Mouse (Mus musculus) cerebellum, adult 8-10 months (tissue): ENCODE results near the gene Tmem136.

Experiments
- DNase-seq: peaks from one replicate; pipeline ENCODE4 v3.0.0; 2022

Gene Tmem136

DNA sequence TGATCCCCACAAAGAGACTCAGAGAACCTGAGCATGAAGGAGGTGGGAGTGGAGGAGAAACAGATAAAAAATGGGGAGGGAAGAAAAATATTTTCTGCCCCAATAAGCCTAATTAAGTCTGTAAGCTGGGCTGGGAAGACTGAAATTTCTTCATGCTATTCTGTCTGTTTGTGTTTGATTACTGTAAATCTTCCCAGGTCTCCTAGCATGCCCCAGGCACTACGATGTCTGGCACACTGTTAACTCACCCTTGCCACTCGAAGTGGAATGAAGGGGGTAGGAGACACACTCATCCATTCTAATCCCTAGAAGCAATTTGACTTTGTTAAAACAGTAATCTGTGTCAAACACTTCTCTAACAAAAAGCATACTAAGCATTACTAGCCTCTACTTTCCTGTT, 44.6 kb downstream of the Tmem136 start:
- no peak for DNase-seq

DNA sequence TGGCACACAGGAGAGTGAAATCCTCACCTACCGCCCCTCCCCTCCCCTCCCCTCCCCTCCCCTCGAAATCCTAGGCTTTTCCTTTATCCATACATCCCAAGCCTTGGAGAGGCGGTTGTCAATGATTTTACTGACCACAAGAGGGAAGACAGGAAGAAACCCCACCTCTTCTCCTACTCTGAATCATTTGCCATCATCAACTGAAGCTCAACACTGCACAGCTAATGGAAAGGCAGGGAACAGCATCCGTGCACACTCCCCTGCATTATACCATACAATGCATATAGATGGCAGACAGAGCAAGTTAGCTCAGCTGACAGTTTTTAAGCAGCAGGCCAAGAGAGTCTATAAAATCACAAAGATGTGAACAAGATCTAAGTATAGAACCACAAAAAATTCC, 45.2 kb downstream of the Tmem136 start:
- DNase-seq = no peak

DNA sequence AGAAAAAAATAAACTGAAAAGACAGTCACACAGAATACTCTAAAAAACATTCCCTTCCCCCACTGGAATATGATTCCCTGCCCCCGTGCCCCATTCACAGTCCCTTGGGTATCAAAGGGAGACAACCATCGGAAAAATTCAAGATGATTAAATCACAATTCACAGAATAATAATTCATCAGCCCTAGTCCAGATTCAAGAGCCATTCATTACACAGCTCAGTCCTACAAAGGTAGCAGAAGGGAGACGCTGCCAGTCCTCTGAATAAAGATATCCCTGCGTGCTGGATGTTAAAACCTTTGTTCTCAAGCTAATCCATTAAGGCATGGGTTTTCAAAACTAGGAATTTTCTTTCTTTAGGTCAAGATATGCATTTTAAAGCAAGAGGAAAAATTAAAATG, 45.8 kb downstream of the Tmem136 start:
- DNase-seq = no peak

DNA sequence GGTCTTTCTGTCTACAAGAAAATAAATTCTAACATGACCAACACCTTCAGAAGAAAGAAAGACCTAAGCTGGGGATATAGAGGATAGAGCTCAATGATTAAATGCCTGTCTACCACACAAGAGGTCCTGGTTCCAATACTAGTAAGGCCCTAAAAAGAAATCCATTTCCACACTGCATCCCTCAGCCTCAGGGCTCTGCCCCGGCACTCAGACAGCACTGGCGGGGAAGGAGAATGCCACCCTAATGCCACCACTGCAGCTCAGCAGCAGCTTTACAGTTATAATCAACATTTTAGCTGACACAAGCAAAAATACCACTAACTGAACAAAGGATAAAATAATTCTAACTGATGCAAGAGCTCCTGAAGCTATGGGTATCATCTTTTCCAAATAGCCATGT, 46.2 kb downstream of the Tmem136 start:
- no peak for DNase-seq

DNA sequence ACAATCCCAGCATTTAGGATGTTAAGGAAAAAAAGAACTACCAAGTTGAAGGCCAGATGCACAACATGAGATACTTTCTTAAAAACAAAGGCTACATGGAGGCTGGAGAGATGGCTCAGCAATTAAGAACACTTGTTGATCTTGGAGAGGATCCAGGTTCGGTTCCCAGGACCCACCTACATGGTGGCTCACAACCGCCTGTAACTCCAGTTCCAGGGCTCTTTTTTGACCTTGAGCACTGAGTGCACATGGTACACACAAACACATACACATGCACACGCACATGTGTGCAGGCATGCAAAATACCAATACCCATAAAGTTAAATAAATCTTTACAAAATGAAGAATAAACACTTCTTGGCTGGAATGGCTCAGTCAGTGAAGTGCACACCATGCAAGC, 48.5 kb downstream of the Tmem136 start:
- DNase-seq = no peak

DNA sequence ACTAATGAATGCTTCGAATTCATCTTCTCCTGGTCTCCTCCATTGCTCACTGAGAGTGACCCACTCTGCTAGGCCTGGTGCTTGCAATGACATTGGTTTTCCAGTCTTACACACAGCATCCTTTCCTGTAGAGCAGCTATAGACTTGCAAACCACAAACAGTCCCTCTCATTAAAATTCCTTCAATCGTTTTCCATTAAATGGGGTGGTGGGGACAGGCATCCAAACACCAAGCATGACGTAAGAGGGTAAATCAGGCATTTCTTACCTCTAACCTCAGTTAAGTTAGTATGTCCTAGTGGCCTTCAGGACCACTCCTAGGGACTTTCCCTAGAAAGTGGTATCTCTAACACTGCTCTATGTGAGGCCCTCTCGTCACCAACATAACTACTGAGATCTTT, 51.1 kb downstream of the Tmem136 start:
- no peak for DNase-seq

DNA sequence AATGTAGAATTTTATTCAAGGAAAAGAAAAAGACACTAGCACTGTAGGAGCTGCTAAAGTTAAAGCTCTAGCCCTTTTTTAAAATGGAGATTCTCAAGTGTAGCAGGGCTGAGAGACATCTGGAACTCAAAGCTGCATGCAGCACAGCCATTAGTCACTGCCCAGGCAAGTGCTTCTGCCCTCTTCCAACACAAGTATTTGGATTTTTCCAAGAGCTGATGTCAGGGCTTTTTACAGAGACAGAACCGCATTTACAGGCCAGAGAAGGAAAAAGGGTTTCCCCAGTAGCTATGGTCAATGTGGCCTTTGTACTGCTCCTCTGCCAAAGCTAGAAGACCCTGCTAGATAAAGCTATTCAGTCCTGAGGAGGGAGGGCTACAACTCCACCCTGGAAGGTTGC, 54.8 kb downstream of the Tmem136 start:
- DNase-seq = no peak
